Mouse (Mus musculus): ENCODE data around the gene Rps18.

DNA sequence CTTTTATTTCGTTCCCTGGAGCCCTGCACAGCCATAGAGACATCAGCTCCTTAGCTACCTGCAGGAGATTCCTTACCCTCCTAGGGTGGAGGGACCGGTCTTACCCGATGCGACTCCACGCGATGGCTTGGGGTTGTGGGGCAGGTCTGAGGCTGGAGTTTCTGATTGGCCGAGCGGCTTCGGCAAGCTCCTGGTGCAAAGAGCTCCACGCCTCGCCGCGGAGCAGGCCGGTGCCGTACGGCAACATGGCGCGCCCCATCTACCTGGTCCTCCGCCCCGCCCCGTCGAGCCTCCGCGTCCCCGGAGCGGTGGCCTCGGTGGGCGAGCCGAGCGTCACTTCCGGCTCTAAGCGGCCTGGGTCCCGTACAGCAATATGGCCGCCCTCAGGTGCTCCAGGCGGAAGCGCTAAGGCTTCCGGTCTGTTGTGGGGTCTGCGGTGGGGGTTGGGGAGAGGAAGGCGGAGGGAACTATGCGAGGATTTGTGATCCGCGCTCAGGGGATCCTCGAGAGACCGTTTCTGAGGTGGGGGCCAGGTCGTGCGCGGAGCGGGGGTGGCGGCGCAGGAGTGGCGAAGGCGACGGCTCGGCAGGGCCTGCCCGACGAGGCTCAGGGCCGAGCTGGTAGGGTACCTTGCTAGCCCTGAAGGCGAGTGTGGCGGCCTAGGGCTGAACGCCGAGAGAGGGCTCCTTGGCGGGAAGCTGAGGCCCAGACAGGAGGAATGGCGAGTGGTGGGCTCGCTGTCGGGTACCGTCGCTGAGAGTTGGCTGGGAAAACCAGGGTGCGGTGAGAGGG, 46.5 kb downstream of the Rps18 start, which contains the start of gene Daxx:
- TF ChIP-seq CTCF (IDR thresholded peaks at IDR 0.05; ENCODE audit: low read depth) = no peak
- TF ChIP-seq EP300 (IDR thresholded peaks at IDR 0.05; ENCODE audit: low read depth) = no peak

All from liver, embryonic 14.5 days (tissue).